Mouse (Mus musculus): ENCODE results near the gene Erf.

Gene Erf

DNA sequence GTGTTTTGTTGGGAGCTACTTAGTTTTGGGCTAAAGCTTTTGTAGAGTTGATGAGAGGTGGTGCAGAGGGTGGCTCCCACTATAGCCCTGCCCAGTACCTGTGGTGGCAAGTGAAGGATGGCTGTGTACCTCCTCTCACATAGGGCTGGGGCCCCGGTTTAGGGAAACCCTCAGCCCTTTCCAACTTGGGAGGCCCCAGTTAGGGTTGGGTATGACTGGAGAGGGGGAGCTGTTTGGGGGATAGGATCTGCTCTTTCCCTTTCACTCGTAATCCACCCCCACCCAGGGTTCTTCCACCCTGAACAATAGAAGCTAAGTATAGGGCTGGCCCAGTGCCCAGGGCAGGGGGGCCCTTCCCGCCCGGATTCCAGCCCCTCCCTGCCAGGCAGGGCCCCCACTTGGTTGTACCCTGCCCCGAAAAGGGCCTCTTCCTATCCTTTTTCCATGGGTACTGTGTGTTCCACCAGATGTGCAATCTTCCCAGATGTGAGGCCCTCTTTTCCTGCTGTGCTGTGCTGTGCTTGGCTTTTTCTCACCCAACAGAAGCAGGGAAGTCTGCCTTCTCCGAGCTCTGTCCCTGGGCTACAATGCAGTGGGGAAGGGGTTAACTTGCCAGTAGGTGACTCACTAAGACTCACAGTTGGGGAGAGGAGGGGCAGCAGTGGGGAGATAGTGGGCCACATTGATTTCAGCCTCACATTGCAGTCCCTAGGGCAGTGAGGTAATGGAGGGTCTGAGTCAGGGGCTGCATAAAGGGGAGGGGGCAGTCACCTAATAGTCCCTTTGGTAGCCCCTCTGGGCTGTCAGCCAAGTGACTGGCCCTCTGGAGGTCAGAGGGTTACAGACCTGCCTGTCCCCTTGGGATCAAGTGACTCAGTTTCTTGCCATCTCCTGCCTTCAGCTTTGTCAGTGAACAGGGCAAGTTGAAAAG is 29.6 kb upstream of the Erf start:
- no peak for DNase-seq (ENCODE audit: low spot score)

DNA sequence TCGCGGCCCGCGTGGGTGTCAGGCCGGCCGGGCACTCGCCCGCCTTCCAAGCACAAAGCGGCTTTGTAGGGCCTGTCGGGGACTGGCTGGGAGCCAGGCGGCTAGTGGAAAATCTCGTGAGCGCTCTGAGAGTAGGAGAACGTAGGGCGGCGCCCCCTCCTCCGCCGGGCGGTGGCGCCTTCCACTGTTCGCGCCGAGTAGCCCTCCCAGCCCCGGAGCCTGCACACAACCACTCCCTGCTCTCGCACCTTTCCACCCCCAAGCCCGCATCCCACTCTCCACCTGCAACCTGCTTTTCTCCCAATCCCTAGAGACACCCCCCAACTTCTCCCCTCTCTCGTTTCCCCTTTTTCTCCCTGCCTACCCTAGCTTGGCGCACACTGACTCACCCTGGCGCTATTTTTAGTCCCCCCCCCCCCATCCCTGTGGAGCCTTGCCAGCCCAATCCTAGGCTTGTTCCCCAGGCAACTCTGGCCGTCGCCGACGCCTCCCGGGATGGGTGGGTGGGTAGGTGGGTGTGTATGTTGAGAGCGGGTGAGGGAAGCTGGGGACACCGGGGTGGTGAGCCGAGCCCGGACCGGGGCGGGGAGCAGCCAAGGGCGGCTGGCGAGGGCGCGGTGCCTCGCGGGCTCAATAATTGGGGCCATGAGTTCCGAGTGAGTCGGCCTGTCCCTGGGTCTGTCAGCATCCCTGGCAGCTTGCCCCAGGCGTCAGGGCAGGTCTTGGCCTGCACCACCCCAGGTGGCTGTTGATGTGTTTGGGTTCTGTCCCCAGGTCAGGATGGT is 28.7 kb upstream of the Erf start:
- DNase-seq (ENCODE audit: low spot score), result peak; percentile 77

DNA sequence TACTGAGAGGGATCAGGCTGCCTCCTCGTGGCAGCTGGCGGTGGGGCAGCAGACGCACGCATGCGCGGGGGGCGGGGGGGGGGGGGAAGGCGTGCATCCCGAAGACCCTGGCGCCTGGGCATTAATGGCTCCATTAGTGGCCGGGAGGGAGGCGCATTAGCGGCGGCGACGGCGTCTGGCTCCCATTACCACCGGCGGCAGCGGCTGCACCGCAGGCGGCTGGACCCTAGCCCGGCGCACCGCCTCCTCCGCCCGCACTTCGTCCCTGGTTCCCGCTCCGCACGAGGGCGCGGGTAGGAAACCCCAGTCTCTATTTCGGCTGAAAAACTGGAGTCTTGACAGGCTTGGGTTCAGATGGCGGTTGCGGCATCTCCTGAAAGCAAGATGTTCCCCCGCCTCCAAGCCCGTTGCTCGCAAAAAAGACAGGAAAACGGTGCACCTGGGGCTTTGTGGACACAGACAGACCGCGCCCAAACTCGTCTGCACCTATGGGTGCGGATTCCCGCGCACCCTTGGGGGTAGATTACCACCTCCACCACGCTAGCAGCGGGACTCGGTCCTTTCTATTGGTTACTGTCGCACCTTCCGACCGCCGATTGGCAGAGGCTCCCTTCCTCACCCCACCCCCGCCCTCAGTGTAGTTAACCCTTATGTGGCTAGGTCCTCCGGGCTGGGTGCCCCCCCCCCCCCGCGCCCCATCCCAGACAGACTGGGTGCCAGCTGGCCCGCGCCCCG is 27.9 kb upstream of the Erf start:
- DNase-seq (ENCODE audit: low spot score), result peak; percentile 83

DNA sequence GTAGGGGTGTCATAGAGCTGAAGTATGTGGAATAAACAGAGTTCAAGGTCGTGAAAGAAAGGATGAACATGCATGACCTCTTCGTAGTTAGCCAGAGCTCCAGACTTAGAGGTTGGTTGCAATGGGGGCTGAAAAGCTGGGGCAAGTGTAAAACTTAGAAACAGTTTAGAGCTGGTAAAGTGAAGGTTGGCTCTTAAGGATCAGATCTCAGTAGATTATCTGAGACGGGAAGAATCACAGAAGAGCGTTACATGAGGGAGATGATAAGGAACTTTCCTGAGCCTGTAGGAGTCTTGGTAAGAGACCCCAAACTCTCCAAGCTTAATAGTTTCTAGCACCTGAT is 27.4 kb upstream of the Erf start:
- no peak for DNase-seq (ENCODE audit: low spot score)

DNA sequence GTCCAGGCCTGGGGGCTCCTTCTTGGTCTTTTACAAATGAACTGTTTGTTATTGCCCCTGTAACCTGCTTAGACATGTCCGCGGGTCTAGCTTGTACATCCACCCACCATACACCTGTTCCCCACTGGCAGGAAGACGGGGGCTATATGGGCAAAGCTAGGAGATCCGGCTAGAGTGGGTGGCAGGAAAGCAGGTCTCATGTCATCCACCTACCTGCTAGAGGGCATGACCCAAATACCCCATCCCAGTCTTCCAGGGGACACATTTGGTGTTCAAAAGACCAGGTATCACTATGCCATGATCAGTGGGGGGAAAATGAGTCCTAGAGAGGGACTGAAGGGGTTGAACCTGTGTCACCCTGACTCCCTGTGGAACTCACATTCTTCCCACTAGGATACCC is 26.8 kb upstream of the Erf start:
- no peak for DNase-seq (ENCODE audit: low spot score)

DNA sequence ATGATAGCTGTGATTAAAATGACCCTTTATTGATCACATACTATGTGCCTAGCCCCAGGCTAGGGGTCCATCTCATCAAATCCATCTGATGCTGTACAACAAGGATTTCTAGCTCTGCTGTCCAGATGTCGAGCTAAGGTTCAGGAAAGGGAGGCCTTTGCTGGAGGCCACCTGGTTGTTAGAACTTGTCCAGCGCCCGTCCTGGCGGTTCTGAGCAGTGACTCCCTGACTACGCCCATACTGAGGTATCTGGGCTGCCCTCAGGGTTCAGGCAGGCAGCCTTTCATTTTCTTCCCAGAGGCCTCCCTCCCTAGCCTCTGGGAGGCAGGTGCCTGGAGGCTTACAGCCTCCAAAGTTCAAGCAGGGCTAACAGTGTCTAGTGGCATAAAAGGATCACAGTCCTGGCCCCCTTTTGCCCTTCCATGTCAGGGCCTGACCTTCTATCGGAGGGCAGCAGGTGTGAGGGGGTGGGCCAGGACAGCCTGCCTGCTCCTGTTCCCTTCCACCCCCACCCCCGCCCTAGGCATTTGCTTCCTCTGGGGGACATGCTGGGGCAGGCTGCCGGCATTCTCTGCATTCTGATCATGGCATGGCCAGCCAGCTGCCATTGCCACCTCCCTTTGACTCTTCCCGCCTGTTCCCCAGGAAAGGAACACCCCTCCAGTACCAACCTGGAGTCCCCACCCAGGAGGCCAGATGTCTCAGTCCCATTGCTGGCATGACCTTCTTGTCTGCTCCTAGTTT is 25.2 kb upstream of the Erf start:
- no peak for DNase-seq (ENCODE audit: low spot score)

DNA sequence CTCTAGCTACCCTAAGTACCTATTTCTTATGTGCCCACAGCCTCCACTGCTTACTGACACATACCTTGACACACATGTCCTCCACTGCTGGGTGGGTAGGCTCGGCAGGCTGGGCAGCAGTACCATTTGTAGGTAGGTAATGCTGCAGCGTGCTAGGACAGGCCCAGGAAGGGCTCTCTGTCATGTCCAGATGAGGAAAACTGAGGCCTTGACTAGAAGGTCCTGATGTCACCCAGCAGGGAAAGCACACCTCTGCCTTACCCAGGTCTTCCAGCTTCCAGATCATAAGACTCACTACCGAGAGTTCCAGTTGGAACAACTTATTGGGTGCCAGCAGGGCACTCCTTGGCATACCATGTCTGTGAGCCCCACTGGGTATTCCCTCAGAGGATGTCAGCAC is 24.4 kb upstream of the Erf start:
- no peak for DNase-seq (ENCODE audit: low spot score)

DNA sequence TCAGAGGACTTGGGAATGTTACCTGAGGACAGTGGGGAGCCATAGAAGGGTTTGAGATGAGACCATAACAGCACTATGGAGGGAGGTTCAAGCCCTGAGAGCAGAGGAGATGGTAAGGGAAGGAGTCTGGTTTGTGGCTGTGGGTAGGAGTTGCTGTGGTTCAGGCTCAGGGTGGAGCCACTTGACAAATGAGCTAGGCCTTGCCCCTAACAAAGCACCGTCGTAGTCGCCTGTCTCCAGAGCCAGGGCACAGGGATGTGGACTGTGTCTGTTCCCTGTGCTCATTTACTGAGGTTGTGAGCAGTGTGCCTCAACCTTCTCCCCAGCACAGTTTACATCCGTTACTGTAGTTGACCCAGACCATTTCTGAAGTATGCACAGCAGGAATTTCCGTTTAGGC is 24.0 kb upstream of the Erf start:
- DNase-seq (ENCODE audit: low spot score), result no peak

DNA sequence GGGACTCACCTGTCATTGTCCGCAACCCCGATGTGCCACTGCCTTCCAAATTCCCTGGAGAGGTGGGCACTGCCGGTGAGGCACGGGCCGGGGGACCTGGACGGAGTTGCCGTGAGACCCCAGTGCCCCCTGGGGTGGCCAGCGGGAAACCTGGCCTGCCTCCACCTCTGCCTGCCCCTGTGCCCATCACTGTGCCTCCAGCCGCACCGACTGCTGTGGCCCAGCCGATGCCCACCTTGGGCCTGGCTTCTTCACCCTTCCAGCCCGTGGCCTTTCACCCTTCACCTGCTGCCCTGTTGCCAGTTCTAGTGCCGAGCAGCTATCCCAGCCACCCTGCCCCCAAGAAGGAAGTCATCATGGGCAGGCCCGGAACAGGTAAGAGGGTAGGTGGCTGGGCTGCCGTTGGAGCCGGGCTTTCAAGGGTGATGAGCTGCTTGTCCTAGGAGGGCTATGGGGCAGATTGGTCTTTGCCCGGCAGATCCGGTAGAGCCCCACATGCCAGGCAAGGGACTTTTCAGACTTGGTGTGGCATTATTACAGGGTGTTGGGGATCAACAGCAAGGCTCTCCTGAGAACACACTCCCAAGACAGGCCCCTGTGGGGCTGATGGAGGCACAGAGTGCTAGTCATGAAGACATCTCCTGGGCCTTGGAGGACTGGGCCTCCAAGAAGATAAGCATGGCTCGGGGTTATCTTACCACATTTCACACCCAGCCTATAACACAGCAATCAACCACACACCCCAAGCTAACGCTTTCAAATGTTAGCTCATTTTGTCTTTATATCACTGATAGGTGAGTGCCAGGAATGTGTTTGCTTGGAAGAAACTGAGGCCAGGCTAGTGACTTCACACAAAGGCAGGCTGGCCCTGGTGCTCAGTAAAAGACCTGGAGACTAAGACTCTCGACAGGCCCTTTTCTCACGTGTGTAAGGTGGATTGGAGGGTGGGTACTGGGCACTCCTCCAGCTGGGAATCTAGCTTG is 23.0 kb upstream of the Erf start:
- DNase-seq (ENCODE audit: low spot score), result no peak

DNA sequence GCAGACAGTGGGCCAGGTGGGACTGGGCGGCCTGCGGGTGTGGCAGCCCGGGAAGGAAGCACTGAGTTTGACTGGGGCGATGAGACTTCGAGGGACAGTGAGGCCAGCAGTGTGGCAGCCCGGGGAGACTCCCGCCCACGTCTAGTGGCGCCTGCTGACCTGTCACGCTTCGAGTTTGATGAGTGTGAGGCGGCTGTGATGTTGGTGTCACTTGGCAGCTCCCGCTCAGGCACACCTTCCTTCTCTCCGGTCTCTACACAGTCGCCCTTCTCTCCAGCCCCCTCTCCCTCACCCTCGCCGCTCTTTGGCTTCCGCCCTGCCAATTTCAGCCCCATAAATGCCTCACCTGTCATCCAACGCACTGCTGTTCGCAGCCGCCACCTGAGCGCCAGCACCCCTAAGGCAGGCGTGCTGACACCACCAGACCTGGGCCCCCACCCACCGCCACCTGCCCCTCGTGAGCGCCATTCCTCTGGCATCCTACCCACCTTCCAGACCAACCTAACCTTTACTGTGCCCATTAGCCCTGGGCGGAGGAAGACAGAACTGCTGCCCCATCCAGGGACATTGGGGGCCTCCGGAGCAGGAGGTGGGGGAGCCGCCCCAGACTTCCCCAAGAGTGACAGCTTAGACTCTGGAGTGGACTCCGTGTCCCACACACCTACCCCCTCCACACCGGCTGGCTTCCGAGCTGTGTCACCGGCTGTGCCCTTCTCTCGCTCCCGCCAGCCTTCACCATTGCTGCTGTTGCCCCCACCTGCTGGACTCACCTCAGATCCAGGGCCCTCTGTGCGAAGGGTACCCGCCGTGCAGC is 22.1 kb upstream of the Erf start:
- no peak for DNase-seq (ENCODE audit: low spot score)

DNA sequence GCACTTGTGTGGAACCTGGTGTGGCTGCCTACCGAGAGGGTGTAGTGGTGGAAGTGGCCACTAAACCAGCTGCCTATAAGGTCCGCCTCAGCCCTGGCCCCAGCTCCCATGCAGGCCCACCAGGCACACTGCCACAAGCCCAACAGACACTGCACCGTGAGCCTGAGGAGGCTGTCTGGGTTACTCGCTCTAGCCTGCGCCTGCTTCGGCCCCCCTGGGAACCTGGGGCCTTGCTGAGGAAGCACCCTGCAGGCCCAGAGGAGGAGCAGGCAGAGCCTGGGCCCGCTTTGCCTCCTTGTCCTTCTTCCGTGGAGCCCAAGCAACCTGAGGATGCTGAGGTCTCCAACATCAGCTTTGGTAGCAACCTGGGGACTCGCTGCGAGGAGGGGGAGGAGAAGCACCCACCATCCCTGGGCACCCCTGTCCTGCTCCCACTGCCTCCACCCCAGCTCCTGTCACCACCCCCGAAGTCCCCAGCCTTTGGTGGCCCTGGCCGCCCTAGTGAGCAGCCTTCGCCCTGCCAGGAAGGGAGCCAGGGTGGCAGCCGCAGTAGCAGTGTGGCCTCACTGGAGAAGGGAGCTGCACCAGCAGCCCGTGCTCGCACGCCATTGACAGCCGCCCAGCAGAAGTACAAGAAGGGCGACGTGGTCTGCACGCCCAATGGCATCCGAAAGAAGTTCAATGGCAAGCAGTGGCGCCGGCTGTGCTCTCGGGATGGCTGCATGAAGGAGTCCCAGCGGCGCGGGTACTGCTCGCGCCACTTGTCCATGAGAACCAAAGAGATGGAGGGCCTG is 21.3 kb upstream of the Erf start:
- no peak for DNase-seq (ENCODE audit: low spot score)

DNA sequence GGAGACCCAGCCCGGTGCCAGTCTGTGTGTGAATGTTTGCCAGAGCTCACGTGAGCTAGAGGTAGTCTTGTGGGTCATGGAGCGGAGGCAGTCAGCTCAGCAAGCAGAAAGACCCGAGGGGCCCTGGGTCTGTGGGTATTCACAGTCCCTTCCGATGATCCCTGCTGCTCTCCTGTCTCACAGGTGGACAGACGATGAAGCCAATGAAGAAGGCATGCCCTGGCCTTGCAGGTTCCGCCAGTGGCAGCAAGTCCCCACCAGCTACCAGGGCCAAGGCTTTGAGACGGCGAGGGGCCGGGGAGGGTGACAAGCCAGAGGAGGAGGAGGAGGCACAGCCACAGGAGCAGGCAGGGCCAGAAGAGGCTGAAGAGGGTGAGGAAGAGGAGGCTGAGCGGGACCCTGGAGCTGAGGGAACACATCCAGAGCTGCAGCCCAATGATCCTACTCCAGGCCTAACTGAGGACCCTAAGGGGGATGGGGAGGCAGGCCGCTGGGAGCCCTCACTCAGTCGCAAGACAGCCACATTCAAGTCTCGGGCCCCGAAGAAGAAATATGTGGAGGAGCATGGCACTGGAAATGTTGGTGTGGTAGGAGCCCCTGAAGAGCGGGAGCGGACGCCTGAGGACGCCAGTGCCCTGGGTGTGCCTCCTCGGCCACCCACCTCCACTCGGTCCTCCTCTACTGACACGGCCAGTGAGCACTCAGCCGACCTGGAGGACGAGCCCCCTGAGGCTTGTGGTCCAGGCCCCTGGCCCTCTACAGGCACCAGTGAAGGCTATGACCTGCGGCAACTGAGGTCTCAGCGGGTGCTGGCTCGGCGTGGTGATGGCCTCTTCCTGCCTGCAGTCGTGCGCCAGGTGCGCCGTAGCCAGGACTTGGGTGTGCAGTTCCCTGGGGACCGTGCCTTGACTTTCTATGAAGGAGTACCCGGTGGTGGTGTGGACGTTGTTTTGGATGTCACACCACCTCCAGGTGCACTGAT is 20.4 kb upstream of the Erf start:
- DNase-seq (ENCODE audit: low spot score), result peak; percentile 7

DNA sequence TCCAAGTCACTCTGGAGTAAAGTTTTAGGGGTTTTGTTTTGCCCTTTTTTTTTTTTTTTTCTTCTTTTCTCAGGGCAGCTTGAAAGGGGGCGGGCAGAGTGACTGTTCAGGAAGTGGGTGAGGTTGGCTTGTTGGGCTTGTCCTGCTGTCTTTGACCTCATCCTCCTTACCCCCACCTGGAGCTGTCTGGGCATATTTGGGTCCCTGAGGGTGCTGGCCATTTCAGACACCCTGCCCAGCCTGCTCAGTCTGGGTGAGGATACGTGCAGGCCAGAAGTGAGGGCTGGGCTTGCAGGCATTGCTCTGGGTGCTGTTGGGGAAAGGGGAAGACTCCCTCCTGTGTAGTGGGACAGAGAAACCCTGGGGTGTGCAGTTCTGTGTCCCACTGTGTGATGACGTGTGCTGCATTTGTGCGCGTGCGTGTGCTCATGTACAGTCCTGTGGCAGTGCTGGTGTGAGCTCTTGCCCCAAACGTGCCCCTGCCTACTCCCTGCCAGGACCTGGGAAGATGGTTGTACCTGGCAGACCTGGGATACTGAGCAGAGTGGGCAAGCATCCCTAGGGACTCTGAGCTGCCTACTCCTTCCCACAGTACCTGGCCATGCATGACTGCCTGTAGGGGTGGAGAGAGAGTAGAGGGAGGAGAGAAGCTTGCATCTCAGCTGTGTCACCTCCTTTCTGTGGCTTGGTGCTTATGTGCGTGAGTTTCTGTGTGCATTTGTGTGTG is 19.1 kb upstream of the Erf start:
- peak; percentile 6 for DNase-seq (ENCODE audit: low spot score)

DNA sequence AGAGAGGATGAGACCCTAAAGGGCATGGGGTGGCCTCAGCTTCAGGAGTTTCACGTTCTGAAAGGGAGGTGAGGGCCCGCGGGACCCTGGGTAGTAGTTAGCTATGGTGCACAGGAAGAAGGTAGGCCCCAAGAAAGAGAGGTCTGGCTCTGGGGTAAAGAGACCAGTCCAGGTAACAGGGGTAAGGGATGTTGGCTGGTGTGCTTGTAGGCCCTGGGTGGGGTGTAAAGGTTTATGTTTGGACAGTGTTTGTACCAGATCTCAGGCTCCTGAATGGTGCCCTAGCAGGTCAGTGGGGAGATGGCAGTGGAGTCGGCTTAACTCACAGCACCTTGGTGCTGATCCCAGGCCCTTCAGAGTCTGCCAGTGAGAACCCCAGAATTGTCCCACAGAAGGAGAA is 18.5 kb upstream of the Erf start:
- DNase-seq (ENCODE audit: low spot score), result no peak

DNA sequence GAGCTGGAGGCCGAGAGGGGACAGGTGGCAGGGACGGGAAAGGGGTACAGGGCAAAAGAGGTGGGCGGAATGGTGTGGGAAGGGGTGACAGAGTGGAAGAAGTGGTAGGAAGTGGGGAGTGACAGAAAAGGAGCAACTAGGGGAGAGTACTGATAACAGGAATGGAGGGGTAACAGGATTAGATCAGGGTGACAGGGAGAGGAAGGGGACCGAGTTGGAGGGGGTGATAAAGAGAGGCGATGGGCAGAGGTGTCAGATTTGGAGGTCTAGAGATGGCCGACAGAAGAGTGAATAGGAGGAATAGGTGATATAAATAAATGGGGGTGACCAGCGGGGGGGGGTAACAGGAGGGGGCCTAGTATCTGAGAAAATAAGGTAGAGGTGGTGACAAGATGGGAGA is 18.0 kb upstream of the Erf start:
- no peak for DNase-seq (ENCODE audit: low spot score)

DNA sequence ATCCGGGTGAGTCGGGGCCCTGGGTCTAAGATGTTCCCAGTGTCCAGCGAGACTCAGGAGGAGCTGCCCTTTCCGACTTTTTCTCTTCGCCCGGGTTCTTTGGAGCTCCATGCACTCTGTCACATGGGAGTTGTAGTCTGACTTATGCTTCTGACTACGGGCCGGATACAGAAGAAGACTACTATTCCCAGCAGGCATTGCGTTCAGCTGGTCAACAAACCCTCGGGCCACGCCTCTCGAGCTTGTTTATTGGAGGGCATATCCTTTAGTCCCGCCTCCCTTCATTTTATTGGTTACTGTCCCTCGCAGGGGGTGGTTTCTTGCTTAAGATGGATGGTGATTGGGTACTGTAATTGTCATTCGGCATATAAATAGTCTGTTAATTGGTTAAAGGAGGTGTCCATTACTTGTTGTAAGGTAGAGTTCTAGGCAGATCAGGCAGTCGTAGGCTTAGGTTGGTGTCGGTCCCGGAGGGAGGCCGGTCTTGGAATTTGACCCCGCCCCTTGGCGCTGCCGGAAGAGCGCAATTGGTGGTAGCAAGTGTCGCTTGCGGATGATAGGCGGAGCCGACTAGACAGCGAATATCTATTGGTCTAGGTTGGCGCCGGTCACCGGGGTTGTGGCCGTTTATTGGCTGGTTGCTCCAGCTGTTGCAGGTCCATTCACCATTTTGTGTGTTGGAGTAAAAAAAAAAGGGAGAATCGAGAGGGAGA is 17.3 kb upstream of the Erf start:
- DNase-seq (ENCODE audit: low spot score), result peak; percentile 100
